Mouse (Mus musculus) Patski (cell line): ENCODE data around the gene Fndc11. TPM values are rescaled to one million over a fixed set of nuclear protein-coding genes. Genes with fewer than 3 reads are reported as not detected.
"Not testable (repeated sequence)": the region's sequence is repeated elsewhere in the genome, so short reads cannot be mapped to it uniquely, and the experiment has no call there.

Source experiments
- ATAC-seq: fragments of 100-300 bp; one replicate; pipeline ENCODE4 v1.8.0; 2021
- CTCF ChIA-PET: fragments of 350-600 bp; sonication (Branson Sonifier 250); formaldehyde crosslinking; loops from one replicate; lab custom pipeline; 2022; ENCODE audit warnings: inconsistent platforms; lab: Charles Lee
- POLR2A ChIA-PET: fragments of 350-600 bp; sonication (Branson Sonifier 250); formaldehyde crosslinking; loops from one replicate; lab custom pipeline; 2022; ENCODE audit warnings: antibody characterized with exemption, inconsistent platforms; lab: Charles Lee
- DNase-seq: peaks from one replicate; pipeline ENCODE4 v3.0.0-alpha.2; 2011; ENCODE audit warnings: low read depth, low spot score
- H3K27me3 ChIP-seq: fragments of 371-371 bp; one replicate; pipeline ENCODE4 v1.5.1; 2021
- CTCF ChIP-seq: fragments of 100-300 bp; IDR thresholded peaks from one replicate; pipeline ENCODE4 v1.5.1; 2021
- in situ Hi-C: fragments of 300-500 bp; cut with MboI; formaldehyde crosslinking; loops from 3 replicates; pipeline ENCODE4 v1.11.1; 2018; ENCODE audit warnings: low pct_unique_long_range_greater_than_20kb, mixed read lengths
- polyA plus RNA-seq: library from polyadenylated mRNA; unstranded; gene quantifications from one replicate; pipeline ENCODE4 v1.2.3, GENCODE M21; 2021

The Fndc11 gene
- polyA plus RNA-seq, result not detected

- TF ChIP-seq CTCF, result no peak
- CTCF ChIA-PET, result no interaction called here
- in situ Hi-C loops, result no loop called here
- no peak for ATAC-seq
- POLR2A ChIA-PET, result interaction anchor here (1.9 kb wide), 1 partner anchor 9 kb away, joined by 6 read pairs; no protein-coding TSS in a partner anchor
- DNase-seq, result no peak
- H3K27me3 ChIP-seq, result peaks cover 7% of the 10 kb centered on the region
Measured at GRCm38 (mm10) chr2:181219538-181220216, at the start of gene Fndc11. Gene Fndc11, plus strand, starts transcription at chr2:181220013.

DNA sequence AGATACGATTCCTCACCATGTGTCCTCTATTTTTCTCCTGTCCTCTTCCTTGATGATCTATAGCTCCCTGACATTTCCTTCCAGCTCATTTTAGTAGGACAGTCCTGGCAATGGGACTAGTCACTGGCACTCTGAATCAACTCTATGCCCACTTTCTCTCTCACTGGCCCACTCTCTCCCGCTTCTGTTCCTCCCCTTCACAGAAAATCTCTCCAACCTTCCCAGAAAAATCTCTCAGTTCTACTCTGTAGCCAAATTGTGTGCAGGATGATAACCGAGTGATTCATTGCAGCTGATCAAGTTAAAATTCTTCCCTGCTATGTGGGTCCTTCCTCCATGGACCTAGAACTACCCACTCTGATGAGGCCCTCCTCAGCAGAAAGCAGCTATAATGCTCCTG, 45.2 kb upstream of the Fndc11 start:
- no peak for ATAC-seq
- peaks cover 8% of the 10 kb centered on the region for H3K27me3 ChIP-seq
- DNase-seq, result no peak
- ChIA-PET CTCF (interaction anchor here (2.8 kb wide), 1 partner anchor 12 kb away, joined by 10 read pairs; the partner anchor contains the start of gene Ppdpf), POLR2A (no interaction called here)
- TF ChIP-seq CTCF, result no peak
- in situ Hi-C loops, result no loop called here

GRCm38 (mm10) chr2:181178015-181178414, 41.8 kb upstream of the Fndc11 start:
- ChIA-PET CTCF (no interaction called here), POLR2A (interaction anchor here (1.9 kb wide), 1 partner anchor 9 kb away, joined by 5 read pairs; no protein-coding TSS in a partner anchor)
- ATAC-seq (no peak), DNase-seq (no peak)
- H3K27me3 ChIP-seq, result peaks cover 16% of the 10 kb centered on the region
- in situ Hi-C loops, result no loop called here
- no peak for TF ChIP-seq CTCF

DNA sequence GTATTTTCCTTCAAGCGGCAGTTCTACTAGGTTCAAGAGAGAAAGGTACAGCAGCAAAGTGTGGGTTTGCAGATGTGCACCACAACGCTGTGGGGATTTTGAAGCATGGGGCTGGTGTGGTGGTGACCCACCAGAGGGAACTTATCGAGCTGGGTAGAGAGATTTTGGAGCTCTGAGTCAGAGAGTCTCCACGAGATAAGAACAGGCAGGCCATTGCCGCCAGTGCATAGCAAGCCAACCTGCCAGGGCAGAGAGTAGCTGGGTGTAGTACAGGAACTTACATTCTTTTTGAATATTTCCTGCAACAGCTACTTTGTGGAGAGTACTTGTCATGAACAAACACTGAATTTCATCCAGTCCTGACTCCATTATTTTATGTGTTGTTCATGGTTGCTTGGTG, 41.3 kb upstream of the Fndc11 start:
- in situ Hi-C loops, result no loop called here
- ATAC-seq, result no peak
- no peak for TF ChIP-seq CTCF
- peaks cover 16% of the 10 kb centered on the region for H3K27me3 ChIP-seq
- no peak for DNase-seq
- ChIA-PET CTCF (interaction anchor here (1.8 kb wide), 1 partner anchor 13 kb away, joined by 4 read pairs; no protein-coding TSS in a partner anchor), POLR2A (interaction anchor here (1.9 kb wide), 1 partner anchor 10 kb away, joined by 5 read pairs; no protein-coding TSS in a partner anchor)

- TF ChIP-seq CTCF, result no peak
- ATAC-seq (no peak), DNase-seq (no peak)
- ChIA-PET CTCF (no interaction called here), POLR2A (no interaction called here)
- in situ Hi-C loops, result no loop called here
- H3K27me3 ChIP-seq, result peaks cover 8% of the 10 kb centered on the region
Measured at GRCm38 (mm10) chr2:181180898-181181297, 38.9 kb upstream of the Fndc11 start.

DNA sequence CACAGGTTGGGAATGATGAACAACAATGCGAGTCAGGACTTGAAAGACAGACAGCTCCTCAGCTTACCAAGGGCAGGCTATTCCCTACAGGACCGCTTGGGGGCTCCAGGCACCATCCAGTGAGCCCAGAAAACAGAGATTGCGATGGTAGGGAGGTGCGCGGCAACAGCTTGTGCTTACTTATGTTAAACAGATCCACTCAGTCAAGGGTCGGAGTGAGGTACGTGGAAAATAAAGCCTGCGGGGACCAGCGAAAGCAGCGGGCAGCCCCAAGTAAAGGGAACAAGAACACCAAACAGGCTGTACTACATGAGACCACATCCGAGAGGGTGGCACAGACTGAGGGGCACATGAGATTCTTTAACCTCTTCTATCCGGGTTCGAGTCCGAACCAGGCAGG, 33.2 kb upstream of the Fndc11 start:
- DNase-seq (peak; percentile 37), ATAC-seq (peak; percentile 81)
- POLR2A ChIA-PET, result interaction anchor here (1.2 kb wide), 1 partner anchor 179 kb away, joined by 4 read pairs; no protein-coding TSS in a partner anchor
- no peaks in the 10 kb centered on the region for H3K27me3 ChIP-seq
- CTCF ChIA-PET, result interaction anchor here (0.8 to 4.9 kb wide), 17 partner anchors 12 to 310 kb away, joined by 3 to 40 read pairs (median 4); partner anchors contain the start of genes Ptk6, Rtel1 and Tpd52l2
- peak; percentile 96 for TF ChIP-seq CTCF
- in situ Hi-C loops, result loop anchor here (5.0 kb wide), 2 partner anchors 66 to 146 kb away; no protein-coding TSS in a partner anchor

GRCm38 (mm10) chr2:181187121-181188000, 32.5 kb upstream of the Fndc11 start, which contains the start of gene Ppdpf:
Gene Ppdpf, plus strand, starts transcription at chr2:181187247.
- peak; percentile 94 for ATAC-seq
- in situ Hi-C loops, result loop anchor here (5.0 kb wide), 2 partner anchors 65 to 145 kb away; no protein-coding TSS in a partner anchor
- H3K27me3 ChIP-seq, result no peaks in the 10 kb centered on the region
- ChIA-PET CTCF (interaction anchor here (0.8 to 4.9 kb wide), 17 partner anchors 12 to 309 kb away, joined by 3 to 40 read pairs (median 4); partner anchors contain the start of genes Ptk6, Rtel1 and Tpd52l2), POLR2A (interaction anchor here (1.2 kb wide), 1 partner anchor 178 kb away, joined by 4 read pairs; no protein-coding TSS in a partner anchor)
- TF ChIP-seq CTCF, result no peak
- peak; percentile 43 for DNase-seq

- POLR2A ChIA-PET, result no interaction called here
- no peak for TF ChIP-seq CTCF
- ATAC-seq, result no peak
- no peak for DNase-seq
- no peaks in the 10 kb centered on the region for H3K27me3 ChIP-seq
- in situ Hi-C loops, result loop anchor here (5.0 kb wide), 2 partner anchors 64 to 144 kb away; no protein-coding TSS in a partner anchor
- CTCF ChIA-PET, result interaction anchor here (4.9 kb wide), 1 partner anchor 144 kb away, joined by 40 read pairs; no protein-coding TSS in a partner anchor
Measured at GRCm38 (mm10) chr2:181188681-181189080, 31.1 kb upstream of the Fndc11 start.

- no peak for TF ChIP-seq CTCF
- in situ Hi-C loops, result loop anchor here (5.0 kb wide), 2 partner anchors 63 to 143 kb away; no protein-coding TSS in a partner anchor
- no peaks in the 10 kb centered on the region for H3K27me3 ChIP-seq
- DNase-seq, result no peak
- no peak for ATAC-seq
- ChIA-PET CTCF (interaction anchor here (4.9 kb wide), 1 partner anchor 144 kb away, joined by 40 read pairs; no protein-coding TSS in a partner anchor), POLR2A (no interaction called here)
Measured at GRCm38 (mm10) chr2:181189321-181189720, 30.5 kb upstream of the Fndc11 start.

- DNase-seq, in situ Hi-C loops, POLR2A ChIA-PET, ATAC-seq, H3K27me3 ChIP-seq: not testable (repeated sequence)
- CTCF ChIA-PET, result interaction anchor here (1.0 to 1.3 kb wide), 2 partner anchors 11 to 15 kb away, joined by 3 read pairs; partner anchors contain the start of gene Ptk6
Measured at GRCm38 (mm10) chr2:181191385-181191784, 28.4 kb upstream of the Fndc11 start.
